Mouse (Mus musculus) cortical plate, adult 2 months (tissue): ENCODE measurements at regions not wholly inside any gene's neighbourhood (a gene's known extent, or its start where the extent isn't known, plus 50 kb on each side); places are given as distances from the start of the nearest gene placed in this dataset.

Source experiments
- CTCF ChIP-seq: fragments of 200-500 bp; IDR thresholded peaks from 2 replicates; pipeline ENCODE4 v1.5.1; 2011; ENCODE audit warnings: mild to moderate bottlenecking, control low read depth, low read length; ENCODE audit not compliant: insufficient read depth; ENCODE audit errors: extremely low read depth
- POLR2A ChIP-seq: fragments of 200-500 bp; IDR thresholded peaks from 2 replicates; pipeline ENCODE4 v1.6.1; 2011; ENCODE audit warnings: mild to moderate bottlenecking, low read length, control low read depth; ENCODE audit not compliant: insufficient read depth; ENCODE audit errors: extremely low read depth

GRCm38 (mm10) chr14:120165496-120166045 lies 109.9 kb upstream of the Mbnl2 start:
- no peak for TF ChIP-seq CTCF
- no peak for TF ChIP-seq POLR2A
